Mouse (Mus musculus): ENCODE data around the gene Syt1. TPM values are rescaled to one million over a fixed set of nuclear protein-coding genes. Genes with fewer than 3 reads are reported as not detected.

Syt1 gene
- polyA plus RNA-seq, 1 experiment from 2014 or later: 109 TPM

DNA sequence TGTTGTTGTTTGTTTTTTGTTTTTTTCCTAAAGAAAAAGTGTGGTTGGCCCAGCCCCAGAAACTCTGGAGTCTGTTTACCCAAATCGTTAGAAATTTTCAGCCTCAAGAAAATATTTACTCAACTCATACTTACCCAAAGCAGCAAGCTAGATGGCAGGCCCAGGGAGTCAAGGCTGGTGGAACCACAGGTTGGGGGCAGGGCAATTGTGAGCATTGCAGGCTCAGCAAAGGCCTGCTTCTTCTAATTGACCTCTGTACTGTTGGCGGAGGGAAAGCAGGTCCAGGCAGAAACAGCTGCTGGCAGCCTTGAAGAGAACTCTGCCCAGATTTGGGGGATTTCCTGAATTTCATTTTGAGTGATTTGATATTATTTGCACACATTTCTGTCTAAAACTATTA lies 557.2 kb downstream of the Syt1 start:
- 54% methylated on average over 2 of the region's 2 CpGs for WGBS
- ATAC-seq: no peak

DNA sequence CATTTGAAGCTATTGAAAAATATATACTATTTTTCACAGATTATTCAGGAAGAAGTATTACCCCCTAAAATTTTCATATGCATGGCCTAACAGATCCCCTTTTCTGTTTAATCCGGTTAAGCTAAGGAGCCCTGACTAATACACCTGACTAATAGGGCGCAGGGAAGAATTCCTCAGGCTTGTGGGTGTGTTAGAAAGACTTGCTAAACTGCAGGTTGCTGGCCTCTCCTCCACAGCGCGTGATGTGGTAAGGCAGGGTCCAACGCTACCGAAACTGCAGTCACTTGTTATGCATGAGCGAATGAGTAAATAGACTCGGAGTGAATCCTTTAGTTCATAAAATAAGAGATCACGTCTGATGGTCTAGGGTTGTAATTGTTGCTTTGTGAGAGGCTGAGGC lies 558.4 kb downstream of the Syt1 start:
- H3K9me3 ChIP-seq (ENCODE audit: control insufficient read depth, low read length): no peaks in the 10 kb centered on the region
- no peak overlapping the region for H3K27ac ChIP-seq (ENCODE audit: low read length)
- no peak overlapping the region for H3K4me3 ChIP-seq (replicated peaks; ENCODE audit: low read length)
- H3K4me2 ChIP-seq (ENCODE audit: low read length): no peak overlapping the region
- H3K4me1 ChIP-seq (replicated peaks; ENCODE audit: control insufficient read depth, insufficient read depth, low read length): no peaks in the 10 kb centered on the region
- WGBS: 93% methylated on average over 9 of the region's 9 CpGs
- H3K9ac ChIP-seq (replicated peaks; ENCODE audit: low read depth, low read length): no peak overlapping the region
- H3K27me3 ChIP-seq (replicated peaks; ENCODE audit: control insufficient read depth, insufficient read depth, low read length): no peaks in the 10 kb centered on the region
- no peaks in the 10 kb centered on the region for H3K36me3 ChIP-seq (ENCODE audit: control insufficient read depth, insufficient read depth)
- ATAC-seq: no peak

More for the DNA sequence above, 557.2 kb downstream of the Syt1 start:
- Histone ChIP-seq H3K9me3 (ENCODE audit: control insufficient read depth, low read length) (no peaks in the 10 kb centered on the region), H3K27ac (ENCODE audit: low read length) (no peak overlapping the region), H3K36me3 (ENCODE audit: control insufficient read depth, insufficient read depth) (no peaks in the 10 kb centered on the region), H3K27me3 (replicated peaks; ENCODE audit: control insufficient read depth, insufficient read depth, low read length) (no peaks in the 10 kb centered on the region), H3K4me1 (replicated peaks; ENCODE audit: control insufficient read depth, insufficient read depth, low read length) (no peaks in the 10 kb centered on the region), H3K4me3 (replicated peaks; ENCODE audit: low read length) (no peak overlapping the region), H3K9ac (replicated peaks; ENCODE audit: low read depth, low read length) (no peak overlapping the region), H3K4me2 (ENCODE audit: low read length) (no peak overlapping the region)

DNA sequence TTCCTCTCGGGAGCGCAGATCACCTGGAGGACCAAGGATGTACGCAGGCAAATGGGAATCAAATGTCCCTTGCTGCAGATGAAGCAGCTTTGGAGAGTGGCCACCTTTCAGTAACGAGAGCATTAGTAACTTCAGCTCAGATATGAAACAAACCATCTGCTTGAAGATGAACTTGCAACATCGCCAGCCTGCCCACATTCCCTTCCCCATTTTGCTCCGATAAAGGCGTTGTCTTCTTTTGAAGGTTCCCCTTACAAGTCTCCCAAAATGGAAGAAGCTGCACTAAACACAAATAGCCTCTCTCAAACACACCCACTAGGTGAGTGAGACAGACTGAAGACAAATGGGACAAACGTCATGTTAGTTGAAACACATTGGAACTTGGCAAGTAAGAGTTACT lies 559.3 kb downstream of the Syt1 start:
- 89% methylated on average over 8 of the region's 8 CpGs for WGBS
- no peak overlapping the region for H3K4me3 ChIP-seq (replicated peaks; ENCODE audit: low read length)
- peaks cover 2% of the 10 kb centered on the region; the same call in 1 of the 2 replicates for H3K4me1 ChIP-seq (replicated peaks; ENCODE audit: control insufficient read depth, insufficient read depth, low read length)

DNA sequence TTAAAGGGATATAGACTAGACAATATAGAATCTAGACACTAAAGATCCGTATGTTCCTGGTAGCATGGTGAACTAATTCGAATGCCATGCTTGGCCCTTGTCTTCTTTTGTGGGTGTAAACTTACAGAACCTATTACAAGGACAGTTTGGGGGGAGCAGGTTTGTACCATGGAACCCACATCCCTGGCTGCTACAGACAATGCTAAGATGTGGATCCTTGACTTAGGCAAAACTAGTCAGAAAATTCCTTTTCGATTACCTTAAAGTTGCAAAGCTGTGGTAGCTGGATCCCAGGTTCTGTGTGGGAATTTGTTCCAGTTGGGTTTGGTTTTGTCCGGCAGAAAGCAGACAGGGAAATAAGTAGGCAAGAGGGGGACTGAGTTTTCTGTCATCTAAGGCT lies 560.4 kb downstream of the Syt1 start:
- Histone ChIP-seq H3K9me3 (ENCODE audit: control insufficient read depth, low read length) (no peaks in the 10 kb centered on the region), H3K36me3 (ENCODE audit: control insufficient read depth, insufficient read depth) (no peaks in the 10 kb centered on the region), H3K4me3 (replicated peaks; ENCODE audit: low read length) (no peak overlapping the region), H3K9ac (replicated peaks; ENCODE audit: low read depth, low read length) (no peak overlapping the region), H3K4me1 (replicated peaks; ENCODE audit: control insufficient read depth, insufficient read depth, low read length) (peaks cover 4% of the 10 kb centered on the region; the same call in 1 of the 2 replicates), H3K27ac (ENCODE audit: low read length) (no peak overlapping the region), H3K27me3 (replicated peaks; ENCODE audit: control insufficient read depth, insufficient read depth, low read length) (no peaks in the 10 kb centered on the region), H3K4me2 (ENCODE audit: low read length) (no peak overlapping the region)
- WGBS: 95% methylated on average over 4 of the region's 4 CpGs
- ATAC-seq: no peak

More for the DNA sequence above, 559.3 kb downstream of the Syt1 start:
- no peaks in the 10 kb centered on the region for H3K36me3 ChIP-seq (ENCODE audit: control insufficient read depth, insufficient read depth)
- no peak overlapping the region for H3K4me2 ChIP-seq (ENCODE audit: low read length)
- no peaks in the 10 kb centered on the region for H3K27me3 ChIP-seq (replicated peaks; ENCODE audit: control insufficient read depth, insufficient read depth, low read length)
- H3K27ac ChIP-seq (ENCODE audit: low read length): no peak overlapping the region
- no peaks in the 10 kb centered on the region for H3K9me3 ChIP-seq (ENCODE audit: control insufficient read depth, low read length)
- H3K9ac ChIP-seq (replicated peaks; ENCODE audit: low read depth, low read length): no peak overlapping the region
- ATAC-seq: no peak

DNA sequence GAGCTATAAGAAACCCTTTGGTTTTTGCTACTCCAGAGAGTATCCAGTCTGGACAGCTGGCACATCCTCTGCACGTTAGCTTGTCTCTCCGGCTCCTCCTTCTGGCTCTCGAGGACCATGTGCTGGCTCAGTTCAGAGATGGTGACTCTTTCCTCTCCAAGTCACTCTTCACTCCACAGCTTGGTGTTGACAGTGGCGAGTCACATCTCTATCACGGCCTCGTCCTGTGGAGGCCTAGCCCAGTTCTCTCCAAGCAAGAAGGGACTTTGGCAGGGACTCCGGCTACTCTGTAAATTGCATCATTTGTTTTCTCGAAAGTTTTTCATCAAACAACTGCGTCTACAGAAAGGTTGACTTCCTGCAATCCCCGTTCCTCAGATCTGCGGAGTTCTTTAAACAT lies 562.4 kb downstream of the Syt1 start:
- Histone ChIP-seq H3K27ac (ENCODE audit: low read length) (no peak overlapping the region), H3K4me1 (replicated peaks; ENCODE audit: control insufficient read depth, insufficient read depth, low read length) (peaks cover 13% of the 10 kb centered on the region), H3K4me2 (ENCODE audit: low read length) (no peak overlapping the region), H3K27me3 (replicated peaks; ENCODE audit: control insufficient read depth, insufficient read depth, low read length) (no peaks in the 10 kb centered on the region), H3K4me3 (replicated peaks; ENCODE audit: low read length) (no peak overlapping the region), H3K36me3 (ENCODE audit: control insufficient read depth, insufficient read depth) (no peaks in the 10 kb centered on the region), H3K9ac (replicated peaks; ENCODE audit: low read depth, low read length) (no peak overlapping the region), H3K9me3 (ENCODE audit: control insufficient read depth, low read length) (no peaks in the 10 kb centered on the region)
- no peak for ATAC-seq
- 86% methylated on average over 11 of the region's 11 CpGs for WGBS

All from forebrain, embryonic 16.5 days (tissue).